Comparison of ENCODE assay signal across 9 mouse cellular contexts in genomic region chr11:80877131-80877651, GRCm38 (mm10). TPM values are rescaled to one million over a fixed set of nuclear protein-coding genes. Genes with fewer than 3 reads are reported as not detected.
DNase-seq lines count a peak whose midpoint lies in the region; ATAC-seq lines count a peak whose summit lies in the region.
"Had no signal": no experiment of that assay in that cellular context is flagged by ENCODE, and none has a peak within 500 bp of the region (broad histone marks: within the 10 kb centered on the region; RNA-seq: fewer than 3 reads in every experiment).

No protein-coding gene starts in this region.

- DNase-seq in layer of hippocampus, adult 11-12 months (ENCODE audit: low spot score): peak; percentile 62
- no peak for DNase-seq in layer of hippocampus, adult 9-10 months (ENCODE audit: low spot score)
- DNase-seq in cerebellum, adult 8-10 months: peak; percentile 76
- peak; percentile 71 to 82 for DNase-seq in kidney, postnatal 36 days
- DNase-seq in lung, postnatal 25 days (ENCODE audit: low spot score): peak; percentile 43
- DNase-seq in thymus, postnatal 36 days: no peak

- 0 out of 2 replicates have a peak overlapping the region, but pooled peaks have one; percentile 13 for H3K4me2 ChIP-seq in heart, embryonic 15.5 days

- H3K4me3 ChIP-seq in heart, embryonic 15.5 days: no peak overlapping the region

- H3K4me1 ChIP-seq in heart, embryonic 15.5 days (replicated peaks): peaks cover 10% of the 10 kb centered on the region; the same call in 1 of the 2 replicates

- no peak overlapping the region for H3K9ac ChIP-seq in heart, embryonic 15.5 days

- ATAC-seq in heart, embryonic 15.5 days (replicated peaks; ENCODE audit: insufficient number of reproducible peaks, insufficient read depth, low FRiP score, low read depth): peak; percentile 39; the same call in 1 of the 2 replicates
- no peak for ATAC-seq in CD4-positive, CD25-positive, alpha-beta regulatory T cell, adult 4 months

- WGBS in heart, embryonic 15.5 days: 40% methylated on average over 11 of the region's 11 CpGs

- H3K27ac ChIP-seq in heart, embryonic 15.5 days: no peak overlapping the region

- no peaks in the 10 kb centered on the region for H3K36me3 ChIP-seq in heart, embryonic 15.5 days

- H3K9me3 ChIP-seq in heart, embryonic 15.5 days (replicated peaks): no peaks in the 10 kb centered on the region

- no peaks in the 10 kb centered on the region for H3K27me3 ChIP-seq in heart, embryonic 15.5 days

RNA-seq across cellular contexts. Expression of gene Spaca3, which starts 19.0 kb away (rescaled TPM):
- not detected in 2 replicates for polyA plus RNA-seq in heart, embryonic 15.5 days (2015; fragmentation: Nextera tagmentation; extraction: Ambion mirVana)
- not detected for polyA plus RNA-seq in CD4-positive, CD25-positive, alpha-beta regulatory T cell, adult 4 months (2017; shearing (Covaris generic))
- polyA plus RNA-seq: frontal cortex, adult 2 months had no signal

Comparison
In these comparisons a context has a peak if more than half of its experiments do, and no peak if none do; other contexts are left out.
1. DNase-seq: peak in layer of hippocampus, adult 11-12 months (single experiment), cerebellum, adult 8-10 months (single experiment), kidney, postnatal 36 days (2 of 2) and lung, postnatal 25 days (single experiment); none in layer of hippocampus, adult 9-10 months (single experiment) and thymus, postnatal 36 days (0 of 2).